Mouse (Mus musculus) urinary bladder, postnatal 25 days (tissue): ENCODE data around the gene Nos1.

Experiments used
- DNase-seq: peaks from one replicate; pipeline ENCODE4 v3.0.0; 2022; ENCODE audit warnings: low spot score

Nos1 gene

GRCm38 (mm10) chr5:118002059-118002458, 221.2 kb downstream of the Nos1 start:
- DNase-seq, result peak; percentile 65

- DNase-seq, result peak; percentile 62
These were observed 223.8 kb downstream of the Nos1 start for GRCm38 (mm10) chr5:118004619-118005018.

GRCm38 (mm10) chr5:118005728-118006127, 224.9 kb downstream of the Nos1 start:
- no peak for DNase-seq

- no peak for DNase-seq
These were observed 227.5 kb downstream of the Nos1 start for GRCm38 (mm10) chr5:118008344-118008743.
